12 mouse cellular contexts compared by ENCODE assay signal in the genomic region with DNA sequence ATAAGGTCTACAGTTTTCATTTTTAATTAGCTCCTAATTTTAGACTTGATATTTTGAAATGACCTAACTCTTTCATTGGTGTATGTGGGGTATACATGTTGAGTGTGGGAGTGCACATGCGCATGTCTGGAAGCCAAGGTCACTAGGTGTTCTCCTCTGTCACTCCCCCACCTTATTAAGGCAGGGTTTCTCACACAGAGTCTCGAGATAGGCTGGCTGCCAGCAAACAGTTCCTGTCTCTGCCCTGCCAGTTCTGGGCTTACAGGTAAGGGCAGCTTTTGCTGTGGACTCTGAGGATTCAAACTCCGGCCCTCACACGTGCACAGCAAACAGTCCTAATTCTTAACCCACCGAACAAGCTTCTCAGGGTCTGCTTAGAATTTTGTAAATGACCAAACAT. TPM values are rescaled to one million over a fixed set of nuclear protein-coding genes. Genes with fewer than 3 reads are reported as not detected.
A peak's percentile ranks its signal among the peaks of the same experiment; 100 is the strongest.
DNase-seq lines count a peak whose midpoint lies in the region; ATAC-seq and TF ChIP-seq lines count a peak whose summit lies in the region.
"Had no signal": no experiment of that assay in that cellular context is flagged by ENCODE, and none has a peak within 500 bp of the region (broad histone marks: within the 10 kb centered on the region; RNA-seq: fewer than 3 reads in every experiment).

No protein-coding gene starts in this region.

- H3K27ac ChIP-seq in lung, postnatal 0 days (ENCODE audit: low read length): no peak overlapping the region
- H3K27ac ChIP-seq in midbrain, embryonic 14.5 days (replicated peaks; ENCODE audit: low read depth, low read length): no peak overlapping the region
- H3K27ac ChIP-seq: macrophage had no signal

- H3K36me3 ChIP-seq in lung, postnatal 0 days (ENCODE audit: insufficient read depth, low read length): no peaks in the 10 kb centered on the region
- no peaks in the 10 kb centered on the region for H3K36me3 ChIP-seq in midbrain, embryonic 14.5 days (ENCODE audit: control insufficient read depth, insufficient read depth, low read length)

- no peaks in the 10 kb centered on the region for H3K27me3 ChIP-seq in lung, postnatal 0 days (replicated peaks; ENCODE audit: insufficient read depth, low read length)
- no peaks in the 10 kb centered on the region for H3K27me3 ChIP-seq in midbrain, embryonic 14.5 days (ENCODE audit: control insufficient read depth, insufficient read depth, low read length)

- no peak for TF ChIP-seq EP300 in lung, postnatal 0 days (IDR thresholded peaks at IDR 0.05)

- 58% methylated on average over 5 of the region's 5 CpGs for WGBS in lung, adult 2 months
- WGBS in lung, postnatal 0 days: 56% methylated on average over 5 of the region's 5 CpGs
- 90% methylated on average over 5 of the region's 5 CpGs for WGBS in midbrain, embryonic 14.5 days

- no peak overlapping the region for H3K9ac ChIP-seq in lung, postnatal 0 days (replicated peaks; ENCODE audit: low read depth)
- H3K9ac ChIP-seq in midbrain, embryonic 14.5 days (replicated peaks; ENCODE audit: low read length): no peak overlapping the region

- no peak overlapping the region for H3K4me2 ChIP-seq in lung, postnatal 0 days (replicated peaks; ENCODE audit: low read depth, low read length)
- no peak overlapping the region for H3K4me2 ChIP-seq in midbrain, embryonic 14.5 days (ENCODE audit: low read length)

- H3K4me1 ChIP-seq in lung, adult 2 months (ENCODE audit: control insufficient read depth, insufficient read depth, low read length): peaks cover 5% of the 10 kb centered on the region
- no peaks in the 10 kb centered on the region for H3K4me1 ChIP-seq in lung, postnatal 0 days (ENCODE audit: insufficient read depth, low read depth, low read length)
- no peaks in the 10 kb centered on the region for H3K4me1 ChIP-seq in midbrain, embryonic 14.5 days (ENCODE audit: control insufficient read depth, insufficient read depth, low read length)

- no peaks in the 10 kb centered on the region for H3K9me3 ChIP-seq in lung, postnatal 0 days (ENCODE audit: low read length)
- H3K9me3 ChIP-seq in midbrain, embryonic 14.5 days (ENCODE audit: control insufficient read depth, low read length): no peaks in the 10 kb centered on the region
- H3K9me3 ChIP-seq: G1E had no signal

- H3K4me3 ChIP-seq in lung, adult 2 months (replicated peaks; ENCODE audit: extremely low read depth, low read depth, low read length): no peak overlapping the region
- no peak overlapping the region for H3K4me3 ChIP-seq in lung, postnatal 0 days (ENCODE audit: low read depth, low read length)
- no peak overlapping the region for H3K4me3 ChIP-seq in midbrain, embryonic 14.5 days (replicated peaks; ENCODE audit: low read depth, low read length)

- ATAC-seq in lung, postnatal 0 days: no peak
- ATAC-seq in midbrain, embryonic 14.5 days (ENCODE audit: low FRiP score, low TSS enrichment): no peak
- ATAC-seq: hindbrain, embryonic 16.5 days had no signal

- intact Hi-C loops in heart, postnatal 10 days (cut with DNase I): no loop called here
- intact Hi-C loops in left cerebral cortex, postnatal 10 days (cut with DNase I): no loop called here

- TF ChIP-seq CTCF in lung, adult 2 months (IDR thresholded peaks at IDR 0.05; ENCODE audit: insufficient read depth, low read length): no peak
- no peak for TF ChIP-seq CTCF in lung, postnatal 0 days (IDR thresholded peaks at IDR 0.05)

- no peak for TF ChIP-seq POLR2A in lung, adult 2 months (IDR thresholded peaks at IDR 0.05; ENCODE audit: borderline replicate concordance, extremely low read depth, low read depth, low read length)

- DNase-seq in adrenal gland, postnatal 25 days: peak; percentile 5
- no peak for DNase-seq in adrenal gland, adult (ENCODE audit: inconsistent age in 2 of 2, low spot score in 1 of 2)
- DNase-seq in lung, adult 2 months: peak; percentile 26
- no peak for DNase-seq in lung, postnatal 0 days (ENCODE audit: low spot score)
- peak; percentile 54 to 70 for DNase-seq in heart, postnatal 10 days
- DNase-seq in testis, postnatal 10 days (ENCODE audit: low spot score): peak; percentile 48
- DNase-seq in midbrain, embryonic 14.5 days: no peak
- DNase-seq in left cerebral cortex, postnatal 10 days (ENCODE audit: extremely low spot score in 1 of 2, low spot score in 2 of 2): no peak
- DNase-seq: right cerebral cortex, postnatal 14 days had no signal

RNA-seq across cellular contexts. Expression of a gene that starts 14.8 kb away (rescaled TPM):
- 68.9 and 78.3 TPM in 2 replicates for total RNA-seq in adrenal gland, postnatal 25 days (2021)
- polyA plus RNA-seq in lung, adult 2 months (2012; rRNA removed): 19.0 and 26.7 TPM in 2 replicates
- polyA plus RNA-seq in lung, postnatal 0 days (2015; fragmentation: Nextera tagmentation; extraction: Ambion mirVana): 248 and 252 TPM in 2 replicates
- total RNA-seq in heart, postnatal 10 days (2021): 100 to 1,000 TPM; 103 to 116 TPM
- 146 and 164 TPM in 2 replicates for polyA plus RNA-seq in midbrain, embryonic 14.5 days (2014; fragmentation: Nextera tagmentation; extraction: Ambion mirVana)
- 10 to 100 TPM; 51.0 TPM for total RNA-seq in left cerebral cortex, postnatal 10 days (2021)

Comparison
In these comparisons a context has a peak if more than half of its experiments do, and no peak if none do; other contexts are left out.
1. DNase-seq: peak in adrenal gland, postnatal 25 days (single experiment), lung, adult 2 months (single experiment), heart, postnatal 10 days (2 of 2) and testis, postnatal 10 days (single experiment); none in adrenal gland, adult (0 of 2), lung, postnatal 0 days (single experiment), midbrain, embryonic 14.5 days (single experiment) and left cerebral cortex, postnatal 10 days (0 of 2).